Mouse (Mus musculus): Measurements from ENCODE around the gene Ank2.

GRCm38 (mm10) chr3:127498197-127498741 lies 881 bp downstream of the Ank2 start:
- TF ChIP-seq CTCF (IDR thresholded peaks at IDR 0.05) (no peak), EP300 (IDR thresholded peaks at IDR 0.05) (no peak)

All from lung, postnatal 0 days (tissue).